Mouse (Mus musculus) monocyte, adult 2 months (primary cell): Measurements from ENCODE around the gene Sos2.
"Not testable (repeated sequence)": the region's sequence is repeated elsewhere in the genome, so short reads cannot be mapped to it uniquely, and the experiment has no call there.

Experiments
- DNase-seq, 2 experiments: peaks; one replicate each; pipeline ENCODE4 v3.0.0; 2022; ENCODE audit warnings: low spot score in 2 of 2, low read depth in 1 of 2

Gene Sos2

DNA sequence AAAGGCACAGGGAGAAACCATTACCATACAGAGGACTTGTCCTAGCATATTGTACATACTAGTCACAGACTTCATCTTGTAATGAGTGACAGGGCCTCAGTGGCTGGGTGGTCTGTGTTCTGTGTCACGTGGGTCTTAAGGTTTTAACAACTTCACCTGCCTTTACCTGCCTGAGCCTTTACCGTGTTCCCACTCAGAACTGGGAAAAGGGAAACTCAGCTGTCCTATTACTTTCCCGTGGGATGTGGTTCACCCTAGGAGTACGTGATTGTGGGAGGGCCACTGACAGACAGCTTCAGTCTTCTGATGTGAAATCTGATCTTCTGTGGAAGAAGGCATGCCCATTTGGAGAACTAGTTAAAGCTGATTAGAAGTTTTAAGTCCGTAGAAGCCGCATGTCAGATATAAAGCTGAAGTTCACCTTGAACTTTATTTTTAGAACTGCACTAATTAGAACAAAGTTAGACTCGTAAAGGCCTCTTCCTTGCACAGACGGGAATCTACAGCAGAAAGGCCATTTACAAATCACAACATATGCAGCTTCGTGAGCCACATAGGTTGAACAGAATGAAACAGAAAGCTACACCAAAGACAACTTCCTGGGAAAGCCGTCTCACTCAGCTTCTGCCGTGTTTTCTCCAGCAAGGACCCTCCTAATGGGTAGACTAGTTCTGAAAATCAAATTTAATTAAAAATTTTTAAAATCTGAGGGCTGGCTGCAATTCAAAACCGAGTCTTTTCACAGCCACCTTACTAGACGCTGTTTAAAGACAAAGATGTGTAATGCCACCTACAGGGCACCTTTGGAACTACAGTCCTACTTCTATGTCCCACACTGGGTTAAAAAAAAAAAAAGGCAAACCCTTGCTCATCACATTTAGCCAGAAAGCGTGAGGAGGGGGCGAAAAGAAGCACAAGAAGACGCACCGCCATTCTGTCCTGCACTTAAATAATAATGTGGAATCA is 107.5 kb downstream of the Sos2 start:
- DNase-seq: peak; percentile 17 to 56

DNA sequence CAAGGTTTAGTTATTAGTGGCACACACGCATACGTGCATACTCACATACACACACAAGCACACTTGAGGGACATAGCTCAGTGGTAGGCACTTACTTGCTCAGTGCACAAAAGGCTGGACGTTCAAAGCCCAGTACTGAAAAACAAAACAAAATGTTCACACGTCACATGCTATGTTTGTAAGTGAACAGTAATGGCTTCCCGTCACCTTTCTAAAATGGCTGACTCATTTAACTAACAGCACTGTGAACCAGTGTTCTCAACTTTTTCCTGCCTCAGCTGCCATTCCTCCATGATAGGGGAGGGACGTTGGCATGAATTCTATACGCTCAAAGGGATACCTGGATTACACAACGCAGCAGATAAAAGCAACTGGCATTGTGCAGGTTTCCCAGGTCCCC is 108.4 kb downstream of the Sos2 start:
- DNase-seq: no peak

DNA sequence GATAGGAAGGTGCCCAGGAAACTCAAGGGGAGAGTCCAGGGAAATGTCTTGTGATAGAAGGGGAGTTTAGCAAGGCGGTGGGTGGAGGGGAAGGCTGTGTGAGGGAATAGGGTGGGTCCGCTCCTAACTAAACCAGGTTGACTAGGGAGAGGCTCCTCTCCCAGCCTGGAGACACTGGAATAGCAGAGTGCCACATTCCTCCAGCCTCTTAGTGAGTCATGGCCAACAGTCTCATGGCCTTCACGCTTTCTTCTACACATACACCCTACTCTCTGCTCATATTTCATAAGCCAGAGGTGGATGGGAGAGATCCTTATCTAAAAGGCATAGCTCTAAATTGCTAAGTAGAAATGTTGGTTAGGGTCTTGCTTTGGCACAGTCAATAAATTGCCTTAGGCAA is 111.7 kb downstream of the Sos2 start:
- no peak for DNase-seq

DNA sequence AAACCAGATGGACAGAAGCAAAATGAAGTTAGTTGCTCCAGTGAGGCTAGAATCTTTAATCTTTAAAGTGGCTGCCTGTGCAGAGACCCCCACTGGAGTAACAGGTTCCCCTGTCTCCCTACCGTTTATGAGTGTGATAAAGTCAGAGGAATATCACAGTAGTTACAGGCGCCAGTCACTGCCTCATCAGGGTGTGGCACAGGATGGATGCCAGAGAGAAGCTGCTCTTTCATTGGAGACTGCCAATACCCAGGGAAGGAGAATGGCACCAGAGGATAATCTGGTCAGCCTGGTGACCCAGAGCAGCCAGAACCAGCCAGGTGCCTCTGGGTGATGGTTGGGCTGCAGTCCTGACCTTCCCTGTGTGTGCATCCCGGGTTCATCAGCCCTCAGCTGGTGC is 113.4 kb downstream of the Sos2 start:
- DNase-seq: no peak

DNA sequence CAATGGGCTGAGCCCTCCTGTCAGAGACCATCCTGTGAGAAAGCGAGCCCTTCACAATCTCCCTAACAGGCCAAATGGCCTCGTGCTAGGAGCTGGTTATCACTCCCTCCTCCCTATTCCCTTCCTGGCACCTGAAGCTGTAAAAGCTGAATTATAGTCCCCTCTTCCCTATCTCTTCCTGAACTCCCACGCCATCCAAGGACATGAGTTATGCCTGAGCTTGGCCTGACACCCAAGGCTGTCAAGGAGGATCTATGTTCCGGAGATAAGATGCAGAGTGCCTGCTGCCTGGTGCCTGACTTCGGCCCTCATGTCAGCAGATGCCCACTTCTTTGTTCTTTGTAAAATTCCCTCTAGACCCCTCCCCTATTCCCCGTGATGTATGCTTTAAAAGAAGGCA is 120.6 kb downstream of the Sos2 start:
- not testable (repeated sequence) for DNase-seq

DNA sequence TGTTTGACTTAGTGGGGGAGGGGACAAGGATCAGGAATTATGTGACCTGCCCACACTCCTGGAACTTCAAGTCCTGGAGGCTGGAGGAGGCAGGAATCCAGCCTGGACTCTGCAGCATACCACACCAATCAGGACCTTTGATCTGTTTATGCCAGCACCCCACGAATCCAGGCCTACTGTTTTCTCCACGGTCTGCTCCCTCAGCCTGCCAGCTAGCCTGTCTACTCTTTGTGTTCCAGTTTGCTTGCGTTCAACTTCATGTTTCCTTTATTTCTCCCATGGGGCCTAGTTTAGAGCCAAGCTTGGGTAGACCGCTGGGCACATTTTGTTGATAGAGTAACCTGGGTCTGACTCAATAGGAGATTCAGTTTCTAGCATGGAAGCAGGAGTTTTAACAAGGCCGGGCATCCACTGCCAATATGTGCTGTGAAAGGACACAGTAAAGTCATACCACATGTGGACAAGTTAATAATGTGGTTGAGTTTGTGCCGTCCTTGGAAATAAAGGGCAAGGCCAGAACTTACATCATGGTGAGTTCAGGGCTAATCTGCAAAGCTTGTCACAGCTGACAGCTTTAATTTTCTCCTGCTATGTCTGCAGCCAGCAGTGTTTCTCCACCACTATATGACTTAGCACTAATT is 125.3 kb downstream of the Sos2 start:
- no peak for DNase-seq

DNA sequence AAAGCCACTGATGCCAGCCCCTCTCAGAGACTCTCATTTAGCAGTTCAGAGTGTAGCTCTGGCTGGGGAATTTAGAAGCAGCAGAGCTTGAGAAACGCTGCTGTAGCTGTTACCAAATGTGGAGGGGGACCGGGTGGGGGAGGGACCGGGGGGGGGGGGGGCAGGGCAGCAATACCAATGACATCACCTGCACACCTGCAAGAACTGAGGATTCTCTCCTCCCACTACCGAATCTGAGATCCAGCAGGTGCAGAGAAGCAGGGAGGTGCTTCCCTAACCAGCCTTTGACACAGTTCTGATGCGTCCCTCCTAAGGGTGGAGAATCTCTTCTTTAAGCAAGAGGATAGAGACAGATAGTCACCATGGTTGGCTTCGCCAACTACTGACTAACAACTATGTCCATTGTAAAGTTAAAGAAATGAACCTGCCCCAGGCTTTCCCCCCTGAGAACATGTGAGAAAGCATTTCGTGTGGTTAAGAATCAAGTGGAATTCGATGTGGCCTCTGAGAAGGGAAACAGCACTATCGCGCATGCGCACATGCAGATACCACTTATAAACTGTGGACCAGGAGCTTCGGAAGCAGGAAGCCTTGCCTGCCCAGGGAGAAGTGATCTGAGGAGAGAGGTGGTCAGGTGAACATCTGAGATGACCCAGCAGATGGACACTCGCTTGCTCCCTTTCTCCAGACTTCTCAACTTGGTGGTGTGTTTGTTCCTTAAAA is 136.0 kb downstream of the Sos2 start:
- DNase-seq: no peak

DNA sequence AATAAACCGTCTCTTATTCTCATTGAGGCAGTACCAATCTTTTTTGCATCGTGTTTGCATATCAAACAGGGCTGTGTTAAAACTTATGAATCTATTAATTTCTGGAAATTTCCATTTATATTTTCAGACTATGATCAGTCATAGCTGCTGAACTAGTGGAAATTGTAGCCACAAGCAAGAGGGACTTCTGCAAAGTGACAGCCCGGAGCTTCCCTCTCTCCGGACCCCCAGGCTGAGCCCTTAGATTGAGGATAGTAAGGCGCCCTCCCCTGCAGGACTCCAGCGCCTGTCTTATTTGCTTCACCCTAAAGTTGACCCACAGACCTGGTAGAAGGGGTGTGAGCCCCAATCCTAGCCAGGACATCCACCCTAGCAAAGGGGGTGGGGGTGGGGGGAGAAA is 136.7 kb downstream of the Sos2 start:
- DNase-seq: no peak

DNA sequence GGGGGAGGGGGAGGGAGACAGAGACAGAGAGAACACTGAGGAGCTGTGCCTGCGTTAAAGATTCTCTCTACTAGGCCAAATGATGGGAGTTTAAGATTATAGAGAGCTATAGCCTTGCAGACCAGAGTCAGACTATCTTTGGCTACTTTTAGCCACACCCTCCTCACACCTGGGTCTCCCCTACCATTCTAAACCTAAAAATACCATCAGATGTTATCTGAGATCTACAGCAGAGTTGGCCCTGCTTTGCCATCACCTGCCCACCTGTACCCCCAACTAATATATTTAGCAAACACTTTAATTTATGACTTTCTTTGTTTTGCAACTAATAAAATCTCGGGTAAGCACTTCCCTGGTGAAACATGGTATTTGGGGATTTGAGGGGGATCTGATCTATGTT is 137.1 kb downstream of the Sos2 start:
- no peak for DNase-seq

DNA sequence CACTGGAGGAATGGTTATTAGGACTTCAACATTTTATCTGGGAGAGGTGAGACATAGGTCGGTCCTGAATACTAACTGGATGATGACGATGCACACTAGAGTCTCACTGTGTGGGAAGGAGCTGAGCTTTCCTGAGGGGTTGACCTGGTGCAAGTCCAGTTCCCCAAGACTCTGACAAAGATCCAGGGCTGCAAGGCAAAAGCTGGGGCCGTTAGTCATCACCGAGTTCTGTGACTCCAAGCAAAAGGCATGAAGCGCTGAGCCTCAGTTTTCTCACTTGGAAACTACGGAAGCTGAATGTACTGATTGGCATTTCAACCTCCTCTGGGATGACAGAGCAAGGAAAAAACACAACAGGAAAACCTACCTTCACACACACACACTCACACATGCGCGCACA is 139.3 kb downstream of the Sos2 start:
- DNase-seq: no peak

DNA sequence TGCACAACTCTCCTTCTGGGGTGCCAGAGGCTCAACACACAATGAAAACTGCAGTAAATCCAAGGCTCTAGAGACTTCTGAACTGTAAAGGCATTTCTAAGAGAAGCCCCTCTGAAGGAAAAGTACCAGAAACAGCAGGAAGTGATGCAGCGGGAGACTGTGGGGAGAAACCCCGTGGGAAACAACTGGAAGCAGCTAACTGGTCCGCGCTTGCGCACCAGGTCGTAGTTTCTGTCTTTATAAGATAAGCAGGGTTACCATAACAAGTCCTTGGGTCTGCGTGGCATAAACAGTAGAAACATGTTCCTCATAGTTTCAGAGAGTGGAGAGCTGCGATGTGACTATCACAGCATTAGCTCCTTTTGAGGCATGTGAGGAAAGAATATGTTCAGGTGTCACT is 140.0 kb downstream of the Sos2 start:
- DNase-seq: no peak

DNA sequence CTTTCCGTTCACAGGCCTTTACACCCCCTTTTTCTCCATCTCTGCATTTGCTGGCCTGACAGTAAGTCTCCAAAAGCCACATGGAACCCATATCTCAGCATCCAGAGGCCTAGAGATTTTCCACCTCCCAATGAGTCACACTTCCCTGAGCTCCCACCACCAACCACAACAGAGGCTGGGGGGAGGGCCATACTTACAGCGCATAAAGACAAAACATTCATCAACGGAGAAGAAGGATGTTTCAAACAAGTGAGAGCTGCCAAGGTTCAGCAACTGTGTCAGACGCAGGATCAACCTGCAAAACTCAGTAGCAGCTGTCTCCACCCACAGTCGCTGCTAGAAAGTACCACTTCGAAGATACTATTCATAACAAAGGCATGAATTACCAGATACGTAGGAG is 142.3 kb downstream of the Sos2 start:
- DNase-seq: no peak

DNA sequence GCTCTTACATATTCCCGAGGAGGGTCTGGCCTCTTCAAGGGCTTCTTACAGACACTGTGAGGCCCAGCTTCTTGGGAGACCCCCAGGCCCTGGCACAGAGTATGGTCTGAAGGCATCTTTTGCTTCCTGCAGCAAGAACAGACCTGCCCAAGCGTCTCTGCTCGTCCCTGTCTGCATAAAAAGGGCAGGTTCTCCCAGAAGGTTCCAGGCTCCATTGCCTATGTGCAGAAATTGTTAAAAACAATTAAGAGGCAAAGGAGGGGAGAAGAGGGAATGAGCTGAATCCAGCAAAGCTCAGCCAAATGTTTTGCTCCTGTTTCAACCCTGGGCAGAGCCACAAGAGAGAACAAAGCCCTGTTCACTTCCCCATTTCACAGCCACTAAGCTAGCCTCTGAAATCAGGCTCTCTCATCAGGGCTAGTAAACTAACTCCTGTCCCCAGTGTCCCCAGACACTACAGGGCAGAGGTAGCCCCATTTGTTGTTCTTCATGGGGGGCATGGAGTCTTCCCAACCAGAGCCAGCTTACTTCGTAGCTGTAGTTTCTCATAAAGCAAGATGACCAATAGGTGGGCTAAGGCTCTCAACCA is 143.2 kb downstream of the Sos2 start:
- peak; percentile 29 to 36 for DNase-seq

DNA sequence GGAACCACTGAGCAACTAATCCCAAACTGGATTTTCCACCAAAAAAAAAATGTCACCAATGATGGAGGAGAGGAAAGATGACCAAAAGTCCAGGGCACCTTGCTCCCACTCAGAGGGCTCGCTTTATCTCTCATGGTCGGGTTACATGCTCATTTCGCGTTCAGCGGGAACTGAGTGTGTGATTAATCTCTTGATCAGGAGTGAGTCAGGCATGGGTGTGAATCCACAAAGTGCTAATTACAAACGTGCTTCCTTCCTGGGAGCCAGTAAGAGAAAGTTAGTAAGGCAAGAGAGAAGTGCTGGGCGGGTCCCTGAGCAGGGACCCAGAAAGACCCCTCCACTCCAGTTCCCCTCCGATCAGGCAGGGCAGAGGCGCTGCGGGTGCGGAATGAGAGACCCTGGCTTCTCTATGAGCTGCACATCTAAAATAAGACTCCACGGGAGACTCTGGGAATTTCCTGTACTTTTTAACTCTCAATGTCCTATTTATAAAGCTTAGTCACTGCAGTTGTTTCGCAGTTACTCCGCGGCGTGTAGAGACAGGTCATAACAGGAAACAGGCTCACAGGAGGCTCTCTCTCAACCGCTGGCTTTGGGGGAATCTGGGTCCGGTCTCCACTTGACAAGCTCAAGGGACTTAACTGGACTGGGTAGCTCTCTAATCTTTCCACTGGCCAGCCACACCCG is 143.8 kb downstream of the Sos2 start:
- DNase-seq: peak; percentile 49 to 62

DNA sequence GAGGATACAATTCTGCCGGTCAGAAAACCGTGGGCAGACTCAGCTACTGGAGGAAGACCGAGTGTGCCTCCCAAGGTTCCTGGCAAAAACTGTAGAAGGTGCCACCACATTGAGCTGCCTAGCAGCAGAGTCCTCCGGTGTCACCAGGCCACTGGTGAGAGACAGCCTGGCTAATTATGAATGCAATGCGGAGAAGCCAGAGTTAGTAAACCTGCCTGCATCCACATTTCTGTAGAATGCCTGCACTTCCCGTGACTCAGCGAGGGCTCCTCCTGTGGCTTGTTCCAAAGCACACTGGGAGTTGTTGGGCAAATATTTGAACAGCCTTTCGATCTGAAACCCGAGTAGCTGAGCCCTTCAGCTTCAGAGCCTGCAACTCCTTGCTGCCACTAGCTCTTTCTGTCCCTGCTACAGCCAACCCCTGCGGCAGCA is 144.4 kb downstream of the Sos2 start:
- DNase-seq: peak; percentile 17 to 23

DNA sequence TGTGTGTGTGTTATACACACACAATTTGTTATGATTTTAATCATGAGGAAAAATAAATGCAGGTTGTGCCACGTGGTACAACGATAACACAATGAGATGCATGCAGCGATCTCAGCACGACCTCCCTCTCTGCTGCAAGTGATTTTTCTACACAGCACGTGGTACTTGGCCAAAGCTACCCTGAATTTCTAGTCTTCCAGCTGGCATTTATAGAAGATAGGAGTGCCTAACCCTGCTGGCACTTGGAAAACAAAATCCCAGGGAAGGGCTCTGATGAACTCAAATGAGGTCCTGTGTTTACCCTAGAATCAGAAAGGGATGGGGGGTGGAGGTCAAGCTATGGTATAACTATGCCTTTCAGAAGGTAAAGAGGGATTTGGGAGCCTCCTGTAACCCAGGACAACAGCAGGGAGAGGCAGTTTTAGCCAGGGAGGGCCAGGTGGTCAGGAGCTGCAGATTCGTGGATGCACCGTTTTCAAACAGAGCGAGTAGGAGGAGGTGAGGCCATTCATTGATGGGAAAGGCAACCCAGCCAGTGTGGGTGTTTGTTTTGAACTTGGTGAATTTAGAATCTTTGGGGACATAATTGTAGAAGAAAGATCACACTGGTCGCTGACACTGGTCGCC is 144.9 kb downstream of the Sos2 start:
- no peak for DNase-seq
